Mouse (Mus musculus) layer of hippocampus, postnatal 10 days (tissue): ENCODE data around the gene Tppp2. TPM values are rescaled to one million over a fixed set of nuclear protein-coding genes. Genes with fewer than 3 reads are reported as not detected.
"Not testable (repeated sequence)": the region's sequence is repeated elsewhere in the genome, so short reads cannot be mapped to it uniquely, and the experiment has no call there.

ENCODE experiments used
- DNase-seq, 2 experiments: peaks; one replicate each; pipeline ENCODE4 v3.0.0; 2021; ENCODE audit warnings: low spot score in 2 of 2
- total RNA-seq, 2 experiments: library from RNA; stranded (reverse); gene quantifications; 2 replicates each; pipeline ENCODE4 v1.2.3; 2021

Tppp2 gene
- total RNA-seq, 2 experiments from 2014 or later, result not detected

DNA sequence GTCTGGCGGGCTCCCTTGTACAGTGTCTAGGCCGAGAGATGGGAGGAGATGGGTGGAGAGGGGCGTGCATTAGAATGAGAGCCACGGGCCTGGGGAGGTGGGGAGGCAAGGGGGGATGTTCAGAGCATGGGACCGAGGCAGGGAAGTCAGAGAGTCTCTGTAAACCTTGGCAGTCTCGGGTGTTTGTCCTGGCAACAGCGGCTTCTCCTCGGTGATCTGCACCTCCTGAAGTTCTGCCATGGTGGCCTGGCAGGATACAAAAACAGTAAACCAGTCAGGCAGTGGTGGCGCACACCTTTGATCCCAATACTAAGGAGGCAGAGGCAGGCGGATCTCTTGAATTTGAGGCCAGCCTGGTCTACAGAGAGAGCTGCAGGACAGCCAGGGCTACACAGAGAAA is 6.9 kb upstream of the Tppp2 start:
- no peak for DNase-seq

DNA sequence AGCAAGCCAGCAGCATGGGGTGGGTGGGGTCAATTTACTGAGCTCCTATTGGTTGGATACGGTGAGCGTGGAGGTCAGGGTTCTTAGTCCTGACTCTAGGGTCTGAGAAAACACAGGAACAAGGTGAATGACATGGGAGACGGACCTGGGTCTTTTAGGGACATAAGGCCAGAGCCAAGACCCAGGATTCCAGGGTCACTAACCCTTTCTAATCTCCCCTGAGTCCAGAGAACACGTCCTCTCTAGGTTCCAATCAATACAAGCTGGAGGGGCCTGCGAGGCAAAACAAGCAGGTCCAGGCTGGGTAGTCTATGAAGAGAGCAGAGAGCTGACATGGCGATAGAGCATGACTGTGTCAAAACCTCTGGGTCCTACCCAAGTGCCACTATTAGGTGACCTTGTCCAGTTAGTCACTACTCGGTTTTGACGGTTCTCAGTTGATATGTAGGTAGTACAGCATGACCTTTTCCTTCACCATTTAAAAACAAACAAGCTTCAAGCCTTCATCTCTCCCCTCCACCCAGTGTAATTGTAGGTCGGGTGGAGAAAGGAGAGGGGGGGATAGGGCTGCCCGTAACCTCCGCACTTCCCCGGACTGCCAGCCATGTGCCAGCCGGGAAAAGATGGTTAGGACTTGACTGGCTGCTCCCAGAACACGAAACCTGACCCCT is 5.7 kb upstream of the Tppp2 start:
- no peak for DNase-seq

DNA sequence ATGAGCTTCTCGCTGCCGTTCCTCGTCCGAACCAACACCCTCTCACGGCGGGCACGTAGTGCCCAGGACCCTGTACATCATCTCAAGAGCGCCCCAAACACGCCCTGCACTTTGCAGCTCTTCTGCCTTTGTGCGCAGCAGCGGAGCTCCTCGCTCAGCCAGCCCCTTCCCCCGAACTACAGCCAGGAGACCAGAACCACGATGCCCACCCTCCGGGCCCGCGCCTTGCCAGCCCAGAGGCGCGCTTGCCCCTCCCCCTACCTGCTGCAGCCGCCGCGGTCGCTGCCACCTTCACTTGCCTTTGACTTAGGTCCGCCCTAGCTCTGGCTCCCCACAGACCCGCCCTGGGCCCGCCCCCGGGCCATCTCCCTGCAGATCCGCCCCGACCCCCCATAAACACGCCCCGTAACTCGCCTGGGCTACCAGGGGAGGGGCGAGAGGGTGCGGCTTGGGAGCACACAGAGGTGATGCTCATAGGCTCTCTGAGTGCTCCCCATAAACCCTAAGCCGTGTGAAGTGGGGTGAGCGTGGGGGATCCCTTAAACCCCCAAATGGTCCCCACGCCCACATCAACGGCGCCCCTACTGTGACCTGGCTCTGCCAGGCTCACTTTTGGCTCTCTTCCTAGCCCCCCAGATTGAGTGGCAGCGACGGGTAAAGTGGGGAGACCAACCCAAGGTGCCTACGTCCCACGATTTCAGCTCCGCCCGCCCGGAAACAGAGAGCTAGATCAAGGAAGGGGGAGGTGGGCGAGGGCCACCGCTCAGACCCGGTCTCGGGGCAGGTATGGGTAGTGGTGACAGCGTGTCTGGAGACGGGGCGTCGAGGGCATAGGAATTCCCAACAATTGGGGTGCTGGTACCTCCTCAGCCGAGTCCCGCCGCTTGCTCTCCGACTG is 4.9 kb upstream of the Tppp2 start:
- DNase-seq, result peak; percentile 70 to 78

DNA sequence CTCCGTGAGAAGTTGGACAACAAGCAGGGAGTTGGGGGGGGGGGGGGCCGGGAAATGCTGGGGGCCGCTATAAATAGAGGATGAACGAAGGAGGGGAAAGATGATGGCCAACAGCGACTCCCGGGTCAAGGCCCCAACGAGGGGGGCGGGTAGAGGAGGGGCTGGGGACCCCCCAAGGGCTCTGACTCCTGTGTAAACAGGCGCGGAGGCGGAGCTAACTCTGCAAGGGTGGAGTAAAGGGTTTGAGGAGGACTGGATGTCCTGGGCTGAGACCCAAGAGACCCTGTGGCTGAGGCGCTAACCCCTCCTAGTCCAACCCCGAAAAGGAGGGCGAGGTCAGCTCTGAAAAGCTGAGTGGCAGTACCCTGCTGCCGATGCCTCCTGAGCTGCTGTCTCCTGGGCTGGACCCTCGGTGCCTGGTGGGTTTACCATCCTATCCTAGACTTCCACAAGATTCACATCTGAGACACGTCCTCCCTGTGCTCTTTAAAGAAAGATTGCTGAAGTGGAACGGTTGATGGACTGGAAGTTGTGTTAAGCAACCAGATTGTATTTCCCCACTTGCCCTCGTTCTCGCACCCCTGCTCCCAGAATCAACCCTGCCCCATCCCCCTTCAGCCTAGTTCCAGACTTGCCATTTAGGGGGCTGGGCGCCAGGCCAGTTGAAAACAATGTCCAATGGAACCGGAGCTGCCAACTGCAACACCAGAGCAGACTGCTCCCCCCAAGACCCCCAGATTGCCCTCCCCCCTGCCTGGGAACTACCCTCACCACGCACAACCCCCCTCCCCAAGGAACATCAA is 4.1 kb upstream of the Tppp2 start, which contains the start of gene Ndrg2:
Gene Ndrg2 (minus strand): TSS at position 199 of the 803 bp plus-strand sequence.
- peak; percentile 78 to 87 for DNase-seq

DNA sequence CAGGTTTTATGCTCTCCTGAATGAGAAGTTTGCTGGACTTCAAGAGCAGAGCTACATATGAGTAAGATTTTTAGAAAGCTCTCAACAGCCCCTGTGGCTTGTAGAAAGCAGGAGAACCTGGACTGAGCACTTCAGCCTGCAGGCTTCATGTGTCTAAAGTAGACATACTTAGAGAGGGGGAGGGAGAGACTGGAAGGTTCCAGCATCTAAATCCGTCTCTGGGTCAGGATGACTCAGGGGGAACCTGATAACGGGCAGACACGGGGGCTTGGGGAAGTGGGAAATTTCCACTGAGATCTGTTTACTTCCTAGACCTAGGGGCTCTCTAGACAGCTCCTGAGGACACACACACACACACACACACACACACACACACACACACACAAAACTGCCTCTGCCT is 3.2 kb upstream of the Tppp2 start:
- no peak for DNase-seq

DNA sequence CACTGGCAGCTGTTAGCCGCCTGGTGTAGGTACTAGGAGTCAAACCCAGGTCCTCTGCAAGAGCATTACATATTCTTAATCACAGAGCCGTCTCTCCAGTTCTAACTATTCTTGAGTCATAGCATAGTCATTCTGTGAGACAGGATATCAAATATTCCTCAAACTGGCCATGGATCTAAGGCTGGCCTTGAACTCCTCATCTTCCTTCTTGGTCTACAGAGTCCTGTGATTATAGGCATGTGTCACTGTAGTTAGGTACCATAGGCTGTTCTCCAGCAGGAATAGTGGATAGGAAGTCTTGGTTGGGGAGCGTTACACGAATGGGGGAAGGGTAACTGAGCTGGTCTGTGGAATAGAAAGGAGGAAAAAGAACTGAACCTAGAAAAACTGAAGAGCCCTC is 1.7 kb upstream of the Tppp2 start:
- no peak for DNase-seq

DNA sequence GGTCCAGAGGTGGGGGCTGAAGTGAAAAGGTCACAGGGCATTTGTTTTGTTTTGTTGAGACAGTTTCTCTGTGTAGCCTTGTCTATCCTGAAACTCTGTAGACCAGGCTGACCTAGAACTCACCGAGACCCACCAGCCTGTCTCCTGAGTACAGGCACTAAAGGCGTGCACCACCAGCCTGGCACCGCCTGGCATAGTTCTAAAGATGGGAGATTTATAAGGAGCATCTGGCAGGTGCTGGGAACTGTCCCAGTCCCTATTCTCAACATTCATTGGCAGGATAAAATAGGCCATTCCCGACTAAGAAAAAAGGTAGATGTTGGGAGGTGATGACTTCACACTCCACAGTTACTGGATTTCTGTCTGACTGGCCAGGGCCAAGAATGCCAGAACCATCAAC is 741 bp downstream of the Tppp2 start:
- DNase-seq, result no peak

DNA sequence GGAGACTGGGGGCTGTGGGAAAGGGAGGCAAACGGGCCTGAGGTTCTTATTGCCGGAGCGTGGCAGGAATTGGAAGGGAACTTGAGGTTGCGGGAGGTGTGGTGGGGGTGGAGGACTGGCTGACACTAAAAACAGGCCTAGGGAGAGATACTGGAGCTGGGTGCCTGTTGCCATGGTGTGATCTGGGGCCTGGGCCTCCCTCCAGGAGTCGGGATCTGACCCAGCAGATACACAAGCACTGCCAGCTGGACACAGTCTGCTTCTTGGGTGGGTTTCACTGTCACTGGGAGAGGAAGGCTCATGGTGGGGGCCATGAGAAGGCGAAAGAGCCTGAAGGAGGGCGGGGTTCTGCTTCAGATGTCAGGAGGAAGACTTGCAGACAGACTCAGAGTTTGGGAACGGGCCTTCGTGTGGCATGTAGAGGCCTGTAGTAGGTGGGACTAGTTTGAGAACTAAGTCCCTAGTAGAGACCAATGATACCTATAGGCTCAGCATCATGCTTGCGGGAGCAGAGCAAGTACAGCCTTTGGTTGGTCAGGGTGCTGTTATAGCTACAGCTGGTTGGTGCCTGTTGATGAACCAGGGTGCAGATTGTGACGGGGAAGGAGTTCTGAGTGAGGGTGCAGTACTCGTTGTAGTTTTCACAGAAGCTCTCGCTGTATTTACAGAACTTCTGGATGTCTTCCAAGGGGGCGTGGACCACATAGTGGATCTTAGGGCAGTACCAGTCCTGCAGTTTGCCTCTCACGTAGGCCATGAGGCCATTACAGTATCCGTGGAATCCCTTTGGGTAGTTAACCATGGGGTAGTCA is 3.7 kb downstream of the Tppp2 start:
- DNase-seq, result peak; percentile 51 to 71

DNA sequence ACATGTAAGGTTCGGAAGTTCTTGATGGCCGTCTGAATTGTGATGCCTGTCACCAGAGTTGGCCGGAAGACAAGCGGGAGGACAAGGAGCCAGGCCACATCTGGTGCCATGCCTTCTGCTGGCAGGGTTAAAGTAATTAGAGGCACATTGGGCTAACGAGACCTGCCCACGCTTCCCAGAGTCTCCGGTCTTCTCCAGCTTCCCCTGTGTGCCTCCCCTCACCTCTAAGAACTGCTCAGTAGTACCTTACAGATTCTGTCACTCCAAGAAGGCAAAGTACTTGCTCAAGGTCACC is 4.3 kb downstream of the Tppp2 start, which contains the start of gene Rnase13:
Gene Rnase13 (minus strand): TSS at position 203 of the 295 bp plus-strand sequence.
- DNase-seq, result no peak

DNA sequence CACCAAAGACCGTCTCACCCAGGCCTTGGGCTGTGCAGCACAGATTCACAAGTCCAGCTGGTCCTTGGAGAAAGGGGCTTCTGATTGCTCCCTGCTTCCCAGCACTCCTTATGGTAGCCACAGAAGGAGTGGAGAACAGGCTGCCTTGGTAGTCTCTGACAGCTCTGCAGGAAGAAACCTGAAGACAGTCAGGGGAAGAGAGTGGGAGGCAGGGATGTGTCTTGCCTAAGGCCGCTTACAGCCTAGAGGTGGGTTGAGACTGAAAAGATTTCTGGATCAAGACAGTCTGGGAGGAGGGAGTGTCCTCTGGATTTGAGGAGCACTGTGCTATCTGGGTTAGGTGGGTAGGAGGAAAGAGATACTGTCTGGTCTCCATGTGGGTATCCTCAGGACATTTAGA is 4.7 kb downstream of the Tppp2 start:
- DNase-seq, result no peak

DNA sequence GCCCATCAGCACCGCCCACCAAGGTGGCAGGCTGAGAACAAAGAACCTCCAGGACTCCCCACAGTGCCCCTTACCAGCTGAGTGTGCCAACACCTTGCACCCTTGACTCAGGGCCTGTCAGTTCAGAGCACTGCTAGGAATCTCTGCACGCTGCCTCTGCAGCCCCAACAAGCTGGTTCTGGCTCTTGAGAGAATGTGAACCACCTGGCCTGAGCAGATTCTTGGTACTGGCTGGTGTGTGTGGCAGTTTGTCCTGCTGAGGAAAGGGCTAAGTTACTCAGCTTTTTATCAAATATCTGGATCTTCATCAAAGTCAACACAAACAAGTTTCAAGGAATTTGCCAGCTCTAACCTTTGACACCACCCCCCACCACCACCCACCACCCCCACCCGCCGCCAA is 5.3 kb downstream of the Tppp2 start:
- DNase-seq, result no peak

DNA sequence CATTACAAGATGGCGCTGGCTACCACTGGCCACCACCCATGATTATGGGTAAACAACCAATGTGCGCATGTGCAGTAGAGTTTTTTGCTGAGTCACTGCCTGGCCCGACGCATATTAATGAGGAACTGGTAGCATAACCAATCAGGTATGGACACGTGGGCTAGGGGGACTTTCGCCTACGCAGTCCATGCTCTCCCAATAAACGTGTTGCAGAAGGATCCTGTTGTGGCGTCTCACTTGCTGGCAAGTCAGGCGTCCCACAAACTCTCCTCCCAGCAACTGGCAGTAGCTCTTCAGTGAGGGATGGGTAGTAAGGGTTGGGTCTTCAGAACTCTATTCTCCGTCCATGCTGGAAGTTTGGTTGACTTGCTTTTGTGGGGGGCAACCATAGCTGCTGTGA is 8.7 kb downstream of the Tppp2 start:
- not testable (repeated sequence) for DNase-seq

DNA sequence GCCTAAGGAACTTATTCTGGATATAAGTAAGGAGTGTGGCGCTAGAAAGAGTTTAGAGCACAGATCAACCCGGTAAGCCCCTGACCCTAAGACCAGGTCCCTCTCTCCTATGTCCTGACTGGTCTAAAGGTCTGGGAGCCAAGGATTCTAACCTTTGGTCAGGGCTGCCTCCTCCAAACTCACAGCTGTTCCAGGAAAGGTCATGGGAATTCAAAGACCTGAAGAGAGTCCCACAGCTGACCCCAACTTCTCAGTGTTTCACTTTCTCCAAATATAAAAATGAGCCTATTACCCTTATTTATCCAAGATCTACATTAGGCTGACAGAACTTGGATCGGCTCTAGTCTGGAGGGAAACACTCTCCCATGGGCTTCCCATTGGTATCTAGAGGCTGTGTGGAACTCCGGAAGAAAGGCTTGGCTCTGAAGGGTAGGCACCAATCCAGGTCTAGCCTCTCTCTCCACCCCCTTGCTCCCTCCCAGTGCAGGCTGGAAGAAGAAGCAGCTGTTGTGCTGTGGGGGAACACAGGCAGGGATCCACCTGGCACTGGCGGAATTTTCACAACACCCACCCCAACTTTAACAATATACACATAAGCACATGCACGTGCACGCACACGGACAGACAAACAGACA is 11.2 kb downstream of the Tppp2 start:
- peak; percentile 51 to 66 for DNase-seq

DNA sequence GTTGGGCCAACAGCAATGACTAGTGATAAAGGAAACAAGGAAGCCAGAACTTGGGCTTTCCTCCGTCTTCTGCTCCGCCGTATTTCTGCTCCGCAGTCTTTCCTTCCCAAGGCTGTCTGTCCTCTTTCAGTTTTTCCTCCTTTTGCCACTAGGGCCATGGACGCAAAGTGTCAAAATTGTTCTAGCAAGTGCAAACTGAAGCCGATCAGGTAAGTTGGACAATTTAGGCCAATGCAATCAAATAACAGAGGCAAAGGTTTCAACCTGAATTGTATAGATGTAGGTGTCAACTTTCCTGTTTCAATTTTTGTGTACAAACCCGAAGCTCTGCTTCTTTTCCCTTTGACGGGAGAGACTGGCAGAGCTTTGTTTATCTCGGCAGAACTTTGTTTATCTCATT is 11.7 kb downstream of the Tppp2 start:
- DNase-seq, result no peak

DNA sequence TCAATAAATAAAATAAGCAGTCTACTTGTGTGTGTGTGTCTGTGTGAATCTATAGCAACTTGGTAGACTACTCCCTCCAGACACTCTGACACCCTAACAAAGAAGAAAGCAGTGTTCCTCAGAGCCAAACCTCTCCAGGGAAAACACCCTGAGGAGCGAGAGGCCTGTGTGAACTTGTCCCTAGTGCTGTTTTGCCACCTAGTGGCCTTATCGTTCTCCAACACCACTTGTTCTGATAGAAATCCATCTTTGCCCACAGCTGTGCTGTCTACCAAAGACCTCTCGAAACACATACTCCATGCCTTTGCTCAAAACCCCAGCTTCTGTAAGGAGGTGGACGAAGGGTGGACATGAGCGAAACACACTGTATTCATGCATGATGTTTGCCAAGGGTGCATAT is 12.6 kb downstream of the Tppp2 start:
- DNase-seq, result peak; percentile 69 to 76

DNA sequence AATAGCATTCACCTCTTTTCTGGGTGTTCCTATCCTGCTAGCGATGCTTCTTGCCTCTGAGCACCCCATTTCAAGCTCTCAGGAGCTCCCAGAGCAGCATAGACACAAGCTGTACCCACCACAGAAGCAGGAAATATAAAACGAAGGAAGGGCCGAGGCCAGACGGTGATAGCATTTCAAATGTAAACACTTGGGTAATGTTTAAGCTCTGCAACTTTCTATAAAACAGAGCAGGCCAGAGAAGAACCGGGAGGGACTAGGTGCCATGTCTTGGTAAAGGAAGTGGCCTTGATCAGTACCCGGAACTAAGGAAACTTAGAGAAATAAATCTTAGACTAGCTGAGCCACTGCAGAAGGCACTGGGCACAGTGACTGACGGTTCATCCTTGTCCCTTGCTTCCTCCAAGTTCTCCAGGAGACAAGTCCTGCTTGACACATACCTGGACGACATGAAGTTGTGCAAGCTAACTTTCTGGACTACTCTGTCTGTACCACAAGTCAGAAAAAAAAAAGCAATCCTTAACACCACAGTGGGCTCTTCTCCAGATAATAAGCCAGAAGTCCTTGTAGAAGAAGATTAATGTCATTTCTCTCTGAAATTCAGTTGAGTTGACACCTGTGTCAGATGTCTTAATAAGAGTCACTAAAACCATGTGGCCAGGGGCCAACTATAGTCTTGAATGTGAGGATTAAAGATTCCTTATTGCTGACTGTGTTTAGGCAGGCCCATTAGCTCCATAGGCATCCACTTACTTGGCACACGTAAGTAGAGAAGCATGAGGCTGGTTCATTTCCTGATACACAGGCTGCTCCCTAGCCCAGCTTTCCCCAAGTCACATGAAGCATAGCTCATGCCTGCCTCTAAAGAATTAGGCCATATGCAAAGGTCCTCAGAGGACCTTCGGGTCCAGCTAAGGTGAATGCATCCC is 14.1 kb downstream of the Tppp2 start:
- DNase-seq, result no peak

DNA sequence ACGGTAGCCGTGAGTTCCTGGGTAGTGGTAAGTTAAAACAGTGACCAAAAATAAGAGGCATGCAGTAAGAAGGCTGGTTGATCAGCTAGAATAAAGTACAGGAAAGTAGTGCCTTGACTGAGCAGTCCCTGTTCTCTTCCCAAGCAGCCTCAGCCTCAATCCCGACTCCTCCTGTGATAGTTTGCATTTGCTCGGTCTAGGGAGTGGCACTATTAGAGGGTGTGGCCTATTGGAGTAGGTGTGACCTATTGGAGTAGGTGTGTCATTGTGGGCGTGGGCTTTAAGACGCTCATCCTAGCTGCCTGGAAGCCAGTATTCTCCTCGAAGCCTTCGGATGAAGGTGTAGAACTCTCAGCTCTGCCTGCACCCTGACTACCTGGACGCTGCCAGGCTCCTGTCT is 20.8 kb downstream of the Tppp2 start:
- DNase-seq, result no peak

DNA sequence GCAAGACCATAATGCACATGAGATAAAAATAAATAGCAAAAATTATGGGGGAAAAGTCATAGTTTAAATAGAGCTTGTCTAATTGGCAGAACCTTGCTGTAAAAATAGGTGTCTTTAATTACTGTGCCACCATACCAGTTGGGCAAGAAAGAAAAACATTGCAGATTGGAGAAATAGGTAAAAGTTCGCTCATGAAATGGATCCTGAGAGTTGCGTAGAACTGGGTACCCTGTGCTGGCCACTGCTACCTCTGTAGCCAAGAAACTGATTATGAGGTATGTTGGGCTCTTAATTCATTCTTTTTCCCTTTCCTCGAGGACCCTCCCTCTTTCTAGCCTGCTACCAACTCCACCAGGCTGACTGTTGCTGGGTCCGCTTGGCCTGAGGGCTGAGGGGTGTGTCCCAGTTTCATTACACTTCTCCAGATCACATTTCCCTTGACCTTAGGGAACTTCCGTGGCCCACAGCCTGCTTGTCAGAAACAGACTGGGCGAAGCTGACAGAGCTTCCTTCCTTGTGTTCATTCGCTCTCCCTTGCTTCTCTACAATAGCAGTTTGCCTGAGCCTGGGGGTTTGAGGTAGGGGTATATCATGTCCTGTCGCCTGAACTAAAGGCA is 22.8 kb downstream of the Tppp2 start:
- no peak for DNase-seq

DNA sequence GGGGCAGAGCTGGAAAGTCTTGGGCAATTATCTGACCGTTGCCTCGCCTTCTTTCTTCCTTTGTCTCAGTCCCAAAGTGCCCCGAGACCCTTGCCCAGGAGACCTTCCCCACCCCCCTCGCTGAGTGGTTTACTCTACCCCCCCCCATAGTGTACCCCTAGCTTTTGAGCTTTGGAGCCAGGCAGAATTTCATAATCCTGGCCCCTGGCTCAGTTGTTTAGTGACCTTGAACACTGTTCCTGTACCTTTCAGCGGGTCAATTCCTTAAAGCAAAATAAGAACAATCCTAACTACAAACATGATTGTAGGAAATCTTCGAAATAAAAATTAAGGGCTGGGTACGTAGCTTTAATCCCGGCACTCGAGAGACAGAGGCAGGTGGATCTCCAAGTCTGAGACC is 23.4 kb downstream of the Tppp2 start:
- DNase-seq, result no peak
